Mouse (Mus musculus): ENCODE results near the gene Prss56. TPM values are rescaled to one million over a fixed set of nuclear protein-coding genes. Genes with fewer than 3 reads are reported as not detected.

The Prss56 gene
- polyA plus RNA-seq, 1 experiment from 2014 or later = not detected

GRCm38 (mm10) chr1:87164164-87164795 lies 18.8 kb upstream of the Prss56 start:
- peak; percentile 45 for ATAC-seq
- Histone ChIP-seq H3K27me3 (peaks cover 7% of the 10 kb centered on the region), H3K27ac (peak overlapping the region; percentile 60), H3K4me3 (replicated peaks) (no peak overlapping the region), H3K36me3 (no peaks in the 10 kb centered on the region), H3K9ac (replicated peaks) (no peak overlapping the region), H3K4me1 (replicated peaks) (peaks cover 21% of the 10 kb centered on the region), H3K9me3 (no peaks in the 10 kb centered on the region), H3K4me2 (replicated peaks) (no peak overlapping the region)
- WGBS = 40% methylated on average over 11 of the region's 11 CpGs

GRCm38 (mm10) chr1:87164796-87165184 lies 18.3 kb upstream of the Prss56 start:
- 44% methylated on average over 9 of the region's 9 CpGs for WGBS
- no peak overlapping the region for H3K4me3 ChIP-seq (replicated peaks)
- ATAC-seq = peak; percentile 29
- H3K27ac ChIP-seq = peak overlapping the region; percentile 60; the same call in 1 of the 2 replicates
- H3K9ac ChIP-seq (replicated peaks) = no peak overlapping the region
- H3K4me1 ChIP-seq (replicated peaks) = peaks cover 26% of the 10 kb centered on the region
- no peaks in the 10 kb centered on the region for H3K36me3 ChIP-seq
- H3K27me3 ChIP-seq = peaks cover 7% of the 10 kb centered on the region
- no peaks in the 10 kb centered on the region for H3K9me3 ChIP-seq
- no peak overlapping the region for H3K4me2 ChIP-seq (replicated peaks)

GRCm38 (mm10) chr1:87170458-87170857 lies 12.7 kb upstream of the Prss56 start:
- no peak overlapping the region for H3K27ac ChIP-seq
- H3K36me3 ChIP-seq = no peaks in the 10 kb centered on the region
- 8% methylated on average over 19 of the region's 19 CpGs for WGBS
- peaks cover 14% of the 10 kb centered on the region; the same call in 1 of the 2 replicates for H3K27me3 ChIP-seq
- peak; percentile 49; the same call in 1 of the 2 replicates for ATAC-seq
- H3K4me2 ChIP-seq (replicated peaks) = peak overlapping the region; percentile 19
- H3K9me3 ChIP-seq = no peaks in the 10 kb centered on the region
- no peak overlapping the region for H3K9ac ChIP-seq (replicated peaks)
- peaks cover 46% of the 10 kb centered on the region for H3K4me1 ChIP-seq (replicated peaks)
- H3K4me3 ChIP-seq (replicated peaks) = no peak overlapping the region

- peaks cover 15% of the 10 kb centered on the region; the same call in 1 of the 2 replicates for H3K27me3 ChIP-seq
- H3K27ac ChIP-seq = no peak overlapping the region
- no peak overlapping the region for H3K9ac ChIP-seq (replicated peaks)
- no peaks in the 10 kb centered on the region for H3K36me3 ChIP-seq
- no peak overlapping the region for H3K4me3 ChIP-seq (replicated peaks)
- H3K4me2 ChIP-seq (replicated peaks) = no peak overlapping the region
- 86% methylated on average over 1 of the region's 1 CpGs for WGBS
- ATAC-seq = no peak
- H3K4me1 ChIP-seq (replicated peaks) = peaks cover 54% of the 10 kb centered on the region
- no peaks in the 10 kb centered on the region for H3K9me3 ChIP-seq
Observed at GRCm38 (mm10) chr1:87171312-87171711, 11.8 kb upstream of the Prss56 start.

GRCm38 (mm10) chr1:87172316-87172715 lies 10.8 kb upstream of the Prss56 start:
- 29% methylated on average over 9 of the region's 9 CpGs for WGBS

GRCm38 (mm10) chr1:87174006-87174955 lies 8.8 kb upstream of the Prss56 start:
- no peak overlapping the region for H3K4me3 ChIP-seq (replicated peaks)
- 0 out of 2 replicates have a peak, but pooled peaks cover 18% of the 10 kb centered on the region for H3K27me3 ChIP-seq
- no peak overlapping the region for H3K4me2 ChIP-seq (replicated peaks)
- H3K4me1 ChIP-seq (replicated peaks) = peaks cover 48% of the 10 kb centered on the region
- H3K9me3 ChIP-seq = no peaks in the 10 kb centered on the region
- 24% methylated on average over 28 of the region's 28 CpGs for WGBS
- H3K27ac ChIP-seq = no peak overlapping the region
- H3K9ac ChIP-seq (replicated peaks) = no peak overlapping the region
- no peaks in the 10 kb centered on the region for H3K36me3 ChIP-seq
- ATAC-seq = no peak; the same call in 1 of the 2 replicates

More at GRCm38 (mm10) chr1:87172316-87172715, 10.8 kb upstream of the Prss56 start:
- no peak overlapping the region for H3K4me2 ChIP-seq (replicated peaks)
- H3K27me3 ChIP-seq = 0 out of 2 replicates have a peak, but pooled peaks cover 18% of the 10 kb centered on the region
- no peak for ATAC-seq
- no peaks in the 10 kb centered on the region for H3K9me3 ChIP-seq
- H3K27ac ChIP-seq = 0 out of 2 replicates have a peak overlapping the region, but pooled peaks have one; percentile 2
- H3K4me3 ChIP-seq (replicated peaks) = no peak overlapping the region
- no peaks in the 10 kb centered on the region for H3K36me3 ChIP-seq
- no peak overlapping the region for H3K9ac ChIP-seq (replicated peaks)
- H3K4me1 ChIP-seq (replicated peaks) = peaks cover 54% of the 10 kb centered on the region

GRCm38 (mm10) chr1:87175852-87176292 lies 7.2 kb upstream of the Prss56 start:
- WGBS = 3% methylated on average over 11 of the region's 11 CpGs
- no peak overlapping the region for H3K4me3 ChIP-seq (replicated peaks)
- no peak overlapping the region for H3K9ac ChIP-seq (replicated peaks)
- H3K27me3 ChIP-seq = 0 out of 2 replicates have a peak, but pooled peaks cover 21% of the 10 kb centered on the region
- H3K4me2 ChIP-seq (replicated peaks) = peak overlapping the region; percentile 14; the same call in 1 of the 2 replicates
- no peaks in the 10 kb centered on the region for H3K9me3 ChIP-seq
- H3K27ac ChIP-seq = peak overlapping the region; percentile 36; the same call in 1 of the 2 replicates
- no peaks in the 10 kb centered on the region for H3K36me3 ChIP-seq
- peaks cover 32% of the 10 kb centered on the region for H3K4me1 ChIP-seq (replicated peaks)
- peak; percentile 87 for ATAC-seq

- no peaks in the 10 kb centered on the region for H3K9me3 ChIP-seq
- H3K4me2 ChIP-seq (replicated peaks) = no peak overlapping the region
- H3K27ac ChIP-seq = no peak overlapping the region
- no peak overlapping the region for H3K4me3 ChIP-seq (replicated peaks)
- ATAC-seq = no peak
- H3K36me3 ChIP-seq = no peaks in the 10 kb centered on the region
- 62% methylated on average over 5 of the region's 5 CpGs for WGBS
- H3K4me1 ChIP-seq (replicated peaks) = peaks cover 16% of the 10 kb centered on the region
- peaks cover 49% of the 10 kb centered on the region for H3K27me3 ChIP-seq
- no peak overlapping the region for H3K9ac ChIP-seq (replicated peaks)
Observed at GRCm38 (mm10) chr1:87180896-87181295, 2.2 kb upstream of the Prss56 start.

- 30% methylated on average over 15 of the region's 15 CpGs for WGBS
- Histone ChIP-seq H3K4me1 (replicated peaks) (peaks cover 21% of the 10 kb centered on the region), H3K4me2 (replicated peaks) (peak overlapping the region; percentile 26), H3K27me3 (peaks cover 63% of the 10 kb centered on the region), H3K27ac (no peak overlapping the region), H3K36me3 (no peaks in the 10 kb centered on the region), H3K9me3 (no peaks in the 10 kb centered on the region), H3K4me3 (replicated peaks) (no peak overlapping the region), H3K9ac (replicated peaks) (no peak overlapping the region)
- ATAC-seq = peak; percentile 4; the same call in 1 of the 2 replicates
Observed at GRCm38 (mm10) chr1:87183998-87184750, 1.1 kb downstream of the Prss56 start.

- no peak overlapping the region for H3K27ac ChIP-seq
- peak overlapping the region; percentile 26 for H3K4me2 ChIP-seq (replicated peaks)
- H3K9me3 ChIP-seq = no peaks in the 10 kb centered on the region
- no peak overlapping the region for H3K9ac ChIP-seq (replicated peaks)
- H3K36me3 ChIP-seq = no peaks in the 10 kb centered on the region
- H3K27me3 ChIP-seq = peaks cover 63% of the 10 kb centered on the region
- H3K4me1 ChIP-seq (replicated peaks) = peaks cover 21% of the 10 kb centered on the region
- H3K4me3 ChIP-seq (replicated peaks) = no peak overlapping the region
- WGBS = 10% methylated on average over 20 of the region's 20 CpGs
- ATAC-seq = peak; percentile 24; the same call in 1 of the 2 replicates
Observed at GRCm38 (mm10) chr1:87184751-87185139, 1.6 kb downstream of the Prss56 start.

- 12% methylated on average over 13 of the region's 13 CpGs for WGBS
- no peak overlapping the region for H3K4me3 ChIP-seq (replicated peaks)
- no peak overlapping the region for H3K27ac ChIP-seq
- peaks cover 59% of the 10 kb centered on the region for H3K27me3 ChIP-seq
- no peak for ATAC-seq
- 0 out of 2 replicates have a peak overlapping the region, but pooled peaks have one; percentile 72 for H3K4me2 ChIP-seq (replicated peaks)
- H3K9me3 ChIP-seq = no peaks in the 10 kb centered on the region
- no peaks in the 10 kb centered on the region for H3K36me3 ChIP-seq
- H3K9ac ChIP-seq (replicated peaks) = no peak overlapping the region
- H3K4me1 ChIP-seq (replicated peaks) = peaks cover 21% of the 10 kb centered on the region
Observed at GRCm38 (mm10) chr1:87185526-87185925, 2.4 kb downstream of the Prss56 start.
